26 mouse cellular contexts compared by ENCODE assay signal in genomic region chr2:133850485-133850884, GRCm38 (mm10).
DNase-seq lines count a peak whose midpoint lies in the region; ATAC-seq and TF ChIP-seq lines count a peak whose summit lies in the region.
"Had no signal": no experiment of that assay in that cellular context is flagged by ENCODE, and none has a peak within 500 bp of the region (broad histone marks: within the 10 kb centered on the region; RNA-seq: fewer than 3 reads in every experiment).

No protein-coding gene starts in this region.

- H3K27ac ChIP-seq in heart, postnatal 0 days (ENCODE audit: low read depth) = no peak overlapping the region
- H3K27ac ChIP-seq: embryonic facial prominence, embryonic 12.5 days; forebrain, embryonic 12.5 days; heart, adult 2 months; hindbrain, embryonic 14.5 days; hindbrain, postnatal 0 days had no signal

- no peak overlapping the region for H3K4me2 ChIP-seq in heart, postnatal 0 days (ENCODE audit: low read depth, low read length)
- H3K4me2 ChIP-seq: embryonic facial prominence, embryonic 12.5 days; forebrain, embryonic 12.5 days; heart, embryonic 11.5 days; hindbrain, embryonic 14.5 days had no signal

- no peak for TF ChIP-seq CTCF in heart, postnatal 0 days (IDR thresholded peaks at IDR 0.05; ENCODE audit: low read depth)
- TF ChIP-seq CTCF in brain, embryonic 14.5 days (IDR thresholded peaks at IDR 0.05; ENCODE audit: borderline replicate concordance, extremely low read depth, insufficient read depth, insufficient read length) = no peak

- DNase-seq in frontal cortex, postnatal 14 days (ENCODE audit: low spot score in 2 of 2) = no peak
- peak; percentile 56 for DNase-seq in heart, postnatal 0 days (ENCODE audit: low spot score)
- no peak for DNase-seq in heart, postnatal 4 days
- peak; percentile 5 for DNase-seq in brain, embryonic 14.5 days (ENCODE audit: low read depth)
- no peak for DNase-seq in layer of hippocampus, postnatal 10 days (ENCODE audit: low spot score in 2 of 2)
- DNase-seq: adrenal gland, adult 2 months; adrenal gland, postnatal 14 days; cerebellum, adult 18-20 months; cerebellum, adult 9-10 months; cerebellum, postnatal 14 days; forebrain, postnatal 0 days; gastrocnemius, postnatal 10 days; gastrocnemius, postnatal 36 days; heart, adult 2 months; heart, postnatal 36 days; kidney, adult 18-20 months had no signal

- no peak overlapping the region for H3K4me3 ChIP-seq in heart, postnatal 0 days (ENCODE audit: low read depth, low read length)
- H3K4me3 ChIP-seq: embryonic facial prominence, embryonic 12.5 days; erythroblast, embryonic 14.5 days; forebrain, embryonic 12.5 days; heart, adult 2 months had no signal

- ATAC-seq in frontal cortex, adult (ENCODE audit: low TSS enrichment) = 0 out of 2 replicates have a peak, but pooled peaks have one; percentile 41
- ATAC-seq in heart, postnatal 0 days (ENCODE audit: insufficient read depth, low read depth) = peak; percentile 60
- ATAC-seq: CD4-positive, CD25-positive, alpha-beta regulatory T cell, adult 4 months; forebrain, postnatal 0 days; hindbrain, postnatal 0 days; inflammation-experienced regulatory T-cells, adult 6 months; intestine, embryonic 16.5 days had no signal

- no peak for TF ChIP-seq POLR2A in brain, embryonic 14.5 days (IDR thresholded peaks at IDR 0.05; ENCODE audit: borderline replicate concordance, extremely low read depth, insufficient read depth, insufficient read length, poor library complexity, severe bottlenecking)

- H3K9me3 ChIP-seq in heart, postnatal 0 days (replicated peaks; ENCODE audit: control insufficient read depth, low read length) = no peaks in the 10 kb centered on the region
- H3K9me3 ChIP-seq: embryonic facial prominence, embryonic 12.5 days; forebrain, embryonic 12.5 days had no signal

- no peaks in the 10 kb centered on the region for H3K27me3 ChIP-seq in heart, postnatal 0 days (ENCODE audit: control insufficient read depth, insufficient read depth, low read length)
- H3K27me3 ChIP-seq: embryonic facial prominence, embryonic 12.5 days; forebrain, embryonic 12.5 days had no signal

- TF ChIP-seq EP300 in heart, postnatal 0 days (IDR thresholded peaks at IDR 0.05; ENCODE audit: low read depth) = no peak

- H3K9ac ChIP-seq in heart, postnatal 0 days (replicated peaks; ENCODE audit: low read depth, low read length) = no peak overlapping the region
- H3K9ac ChIP-seq: embryonic facial prominence, embryonic 12.5 days; forebrain, embryonic 12.5 days; forebrain, postnatal 0 days; hindbrain, embryonic 14.5 days had no signal

- no peaks in the 10 kb centered on the region for H3K4me1 ChIP-seq in heart, postnatal 0 days (ENCODE audit: control insufficient read depth, insufficient read depth)
- H3K4me1 ChIP-seq: forebrain, embryonic 12.5 days had no signal

- H3K36me3 ChIP-seq in heart, postnatal 0 days (replicated peaks; ENCODE audit: control insufficient read depth, insufficient read depth, low read length) = no peaks in the 10 kb centered on the region
- H3K36me3 ChIP-seq: embryonic facial prominence, embryonic 12.5 days; forebrain, embryonic 12.5 days had no signal

Comparison
In these comparisons a context has a peak if more than half of its experiments do, and no peak if none do; other contexts are left out.
1. DNase-seq: peak in heart, postnatal 0 days (single experiment) and brain, embryonic 14.5 days (single experiment); none in frontal cortex, postnatal 14 days (0 of 2), heart, postnatal 4 days (single experiment) and layer of hippocampus, postnatal 10 days (0 of 2).